Mouse (Mus musculus) liver, embryonic 14.5 days (tissue): Measurements from ENCODE around the gene Usp8.

Experiments used
- CTCF ChIP-seq: IDR thresholded peaks from 2 replicates; pipeline ENCODE4 v1.5.1; 2016; ENCODE audit warnings: antibody characterized with exemption, low read depth, control low read depth
- EP300 ChIP-seq: IDR thresholded peaks from 2 replicates; pipeline ENCODE4 v1.6.1; 2016; ENCODE audit warnings: antibody characterized with exemption, low read depth

GRCm38 (mm10) chr2:126735339-126736073, 28.4 kb downstream of the Usp8 start:
- TF ChIP-seq EP300 (no peak), CTCF (no peak)
